Mouse (Mus musculus) heart, postnatal 0 days (tissue): ENCODE measurements around the gene Kif1c.

Experiments used
- CTCF ChIP-seq: IDR thresholded peaks from 2 replicates; pipeline ENCODE4 v1.5.1; 2016; ENCODE audit warnings: antibody characterized with exemption, control low read depth, low read depth
- EP300 ChIP-seq: IDR thresholded peaks from 2 replicates; pipeline ENCODE4 v1.6.1; 2016; ENCODE audit warnings: antibody characterized with exemption, low read depth

DNA sequence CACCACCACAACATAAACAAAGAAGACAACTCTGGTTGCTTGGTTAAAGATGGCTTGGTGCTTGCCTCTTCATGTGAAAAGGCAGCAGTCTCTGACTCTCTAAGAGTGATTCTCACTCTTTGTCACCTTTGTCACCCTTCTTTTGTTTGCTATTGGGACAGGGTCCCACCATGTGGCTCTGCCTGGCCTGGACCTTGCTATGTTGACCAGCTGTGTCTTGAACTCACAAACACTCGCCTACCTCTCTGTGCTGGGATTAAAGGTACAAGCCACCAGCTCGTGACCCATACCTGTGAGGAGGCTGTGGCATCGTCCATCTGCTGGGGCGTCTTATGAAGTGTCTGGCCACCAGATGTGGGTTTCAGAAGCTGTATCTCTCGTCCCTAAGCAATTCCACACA is 32.9 kb downstream of the Kif1c start:
- TF ChIP-seq CTCF (no peak), EP300 (no peak)
